Mouse (Mus musculus) naive thymus-derived CD4-positive, alpha-beta T cell, adult 5 months (primary cell): Measurements from ENCODE around the gene Itih2. TPM values are rescaled to one million over a fixed set of nuclear protein-coding genes. Genes with fewer than 3 reads are reported as not detected.

ENCODE experiments used
- polyA plus RNA-seq: library from polyadenylated mRNA; unstranded; fragments of 100-300 nt; shearing (Covaris generic); gene quantifications from one replicate; pipeline ENCODE4 v1.2.1, GENCODE M21; 2017

Itih2 gene
- polyA plus RNA-seq, result not detected

GRCm38 (mm10) chr2:10131296-10131695, at the start of gene Itih2:
Gene Itih2, minus strand, starts transcription at chr2:10131396.

GRCm38 (mm10) chr2:10153201-10154075, 22.2 kb upstream of the Itih2 start, which contains the start of gene Itih5:
Gene Itih5, plus strand, starts transcription at chr2:10153571.

GRCm38 (mm10) chr2:10080310-10081010, 50.7 kb downstream of the Itih2 start, which contains the start of the genes Atp5c1 and Kin:
Gene Atp5c1, minus strand, starts transcription at chr2:10080510.
Gene Kin, plus strand, starts transcription at chr2:10080593.

GRCm38 (mm10) chr2:10048461-10048860, 82.7 kb downstream of the Itih2 start, which contains the start of gene Taf3:
Gene Taf3, minus strand, starts transcription at chr2:10048596.

Other genes starting within 250 kb of the Itih2 start
- gene 9230102O04Rik, start 241.9 kb downstream of the Itih2 start, polyA plus RNA-seq, result not detected
- gene Gata3, start 241.4 kb downstream of the Itih2 start, polyA plus RNA-seq, result 39.9 TPM
- gene Taf3, start 82.8 kb downstream of the Itih2 start, polyA plus RNA-seq, result 30.4 TPM
- 334 TPM for gene Atp5c1, start 50.9 kb downstream of the Itih2 start, polyA plus RNA-seq
- 53.2 TPM for gene Kin, start 50.8 kb downstream of the Itih2 start, polyA plus RNA-seq
- gene Itih5, start 22.2 kb upstream of the Itih2 start, polyA plus RNA-seq, result 2.7 TPM
- 9.5 TPM for gene Sfmbt2, start 239.1 kb upstream of the Itih2 start, polyA plus RNA-seq